Mouse (Mus musculus): Measurements from ENCODE around the gene Inpp4a.

- TF ChIP-seq POLR2A (IDR thresholded peaks at IDR 0.05; ENCODE audit: borderline replicate concordance, extremely low read depth, low read depth, low read length) (no peak), CTCF (IDR thresholded peaks at IDR 0.05; ENCODE audit: insufficient read depth, low read length) (no peak)
Observed at GRCm38 (mm10) chr1:37341914-37342313, 42.2 kb downstream of the Inpp4a start.

Data from lung, adult 2 months (tissue).